Mouse (Mus musculus) embryonic facial prominence, embryonic 14.5 days (tissue): Measurements from ENCODE around the gene Cenpp. TPM values are rescaled to one million over a fixed set of nuclear protein-coding genes. Genes with fewer than 3 reads are reported as not detected.

ENCODE experiments used
- ATAC-seq: fragments of 200-750 bp; cut with Nextera tagmentation; 2 replicates; pipeline ENCODE4 v1.8.0; 2017; ENCODE audit warnings: low read depth, moderate number of reproducible peaks, moderate TSS enrichment
- DNase-seq: peaks from one replicate; pipeline ENCODE4 v3.0.0-alpha.2; 2015; ENCODE audit warnings: low spot score
- H3K27ac ChIP-seq: fragments of 300-500 bp; sonication (generic); replicated peaks from 2 replicates; pipeline ENCODE4 v1.5.1; 2014; ENCODE audit warnings: low read depth, mild to moderate bottlenecking, low read length, moderate library complexity
- H3K27me3 ChIP-seq: fragments of 300-500 bp; sonication (generic); replicated peaks from 2 replicates; pipeline ENCODE4 v1.6.1; 2014; ENCODE audit warnings: low read length; ENCODE audit not compliant: control insufficient read depth, insufficient read depth
- H3K36me3 ChIP-seq: fragments of 300-500 bp; sonication (generic); 2 replicates; pipeline ENCODE4 v1.6.1; 2014; ENCODE audit warnings: low read length, mixed read lengths; ENCODE audit not compliant: control insufficient read depth, insufficient read depth
- H3K4me1 ChIP-seq: fragments of 300-500 bp; sonication (generic); 2 replicates; pipeline ENCODE4 v1.6.1; 2014; ENCODE audit warnings: antibody characterized with exemption, low read length; ENCODE audit not compliant: control insufficient read depth, insufficient read depth
- H3K4me2 ChIP-seq: fragments of 300-500 bp; sonication (generic); 2 replicates; pipeline ENCODE4 v1.6.1; 2014; ENCODE audit warnings: low read depth, mild to moderate bottlenecking, low read length, moderate library complexity, mixed read lengths
- H3K4me3 ChIP-seq: fragments of 300-500 bp; sonication (generic); 2 replicates; pipeline ENCODE4 v1.5.1; 2014; ENCODE audit warnings: low read depth, mild to moderate bottlenecking, low read length
- H3K9ac ChIP-seq: fragments of 300-500 bp; sonication (generic); 2 replicates; pipeline ENCODE4 v1.6.1; 2014; ENCODE audit warnings: low read depth, mild to moderate bottlenecking, low read length, moderate library complexity, mixed read lengths
- H3K9me3 ChIP-seq: fragments of 300-500 bp; sonication (generic); 2 replicates; pipeline ENCODE4 v1.6.1; 2016; ENCODE audit warnings: low read length; ENCODE audit not compliant: control insufficient read depth
- WGBS: fragments of 180-500 bp; shearing (Covaris S2); extraction: QIAGEN DNeasy Blood & Tissue Kit; methylation state at CpG from one replicate; pipeline ENCODE4 v1.1.7; 2014; 5-methylcytosine and 5-hydroxymethylcytosine counted together
- polyA plus RNA-seq: library from polyadenylated mRNA; unstranded; fragments of >200 nt; fragmentation: Nextera tagmentation; extraction: Ambion mirVana; gene quantifications from 2 replicates; pipeline ENCODE4 v1.2.1, GENCODE M21; 2014

Gene Cenpp
- polyA plus RNA-seq, 1 experiment from 2014 or later = 24.0 TPM

DNA sequence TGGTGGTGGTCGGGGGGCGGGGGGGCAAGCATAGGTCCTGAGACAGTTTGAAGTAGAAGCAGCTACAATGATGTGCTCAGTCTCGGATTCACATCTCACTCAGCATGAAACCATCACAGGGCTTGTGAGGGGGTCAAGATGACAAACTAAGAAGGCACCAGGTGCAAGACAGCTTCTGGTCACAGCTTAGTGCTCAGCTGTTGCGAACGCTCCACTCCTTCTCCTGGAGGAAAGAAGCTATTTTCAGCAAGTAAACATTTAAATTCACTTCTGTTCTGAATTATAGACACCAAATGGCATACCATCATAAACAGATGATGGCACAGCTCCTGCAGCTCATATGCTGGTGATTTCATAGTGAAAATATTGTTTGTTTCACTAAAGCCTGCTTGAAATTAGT lies 167.2 kb downstream of the Cenpp start:
- Histone ChIP-seq H3K4me1 (peaks cover 24% of the 10 kb centered on the region), H3K9ac (no peak overlapping the region), H3K9me3 (no peaks in the 10 kb centered on the region), H3K4me2 (no peak overlapping the region), H3K36me3 (no peaks in the 10 kb centered on the region), H3K27me3 (no peaks in the 10 kb centered on the region), H3K27ac (peak overlapping the region; percentile 84), H3K4me3 (no peak overlapping the region)
- peak; percentile 55; the same call in 1 of the 2 replicates for ATAC-seq
- 57% methylated on average over 5 of the region's 5 CpGs for WGBS
- peak; percentile 81 for DNase-seq

DNA sequence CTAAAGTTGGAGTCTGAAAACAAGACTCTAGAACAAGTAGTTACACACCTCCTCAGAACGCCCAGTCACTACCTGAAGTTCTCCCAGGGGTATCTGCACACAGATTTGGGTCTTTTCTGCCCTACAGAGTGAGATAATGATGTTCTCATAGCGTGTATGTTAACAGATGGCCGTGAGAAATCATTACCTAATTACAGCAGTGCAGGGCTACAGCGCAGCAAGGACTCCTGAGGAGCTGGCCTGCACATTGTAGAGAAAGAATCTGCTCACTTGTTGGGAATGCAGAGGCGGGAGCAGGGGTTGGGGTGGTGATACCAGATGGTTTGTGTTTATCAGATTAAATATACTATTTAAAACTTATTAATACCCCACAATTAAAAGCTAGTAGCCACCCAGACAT lies 172.0 kb downstream of the Cenpp start:
- H3K4me3 ChIP-seq = no peak overlapping the region
- peaks cover 33% of the 10 kb centered on the region for H3K4me1 ChIP-seq
- peak overlapping the region; percentile 49; the same call in 1 of the 2 replicates for H3K9ac ChIP-seq
- H3K4me2 ChIP-seq = peak overlapping the region; percentile 12; the same call in 1 of the 2 replicates
- ATAC-seq = peak; percentile 60; the same call in 1 of the 2 replicates
- H3K36me3 ChIP-seq = no peaks in the 10 kb centered on the region
- peak overlapping the region; percentile 95 for H3K27ac ChIP-seq
- WGBS = 40% methylated on average over 5 of the region's 5 CpGs
- no peaks in the 10 kb centered on the region for H3K9me3 ChIP-seq
- peak; percentile 67 for DNase-seq
- no peaks in the 10 kb centered on the region for H3K27me3 ChIP-seq

DNA sequence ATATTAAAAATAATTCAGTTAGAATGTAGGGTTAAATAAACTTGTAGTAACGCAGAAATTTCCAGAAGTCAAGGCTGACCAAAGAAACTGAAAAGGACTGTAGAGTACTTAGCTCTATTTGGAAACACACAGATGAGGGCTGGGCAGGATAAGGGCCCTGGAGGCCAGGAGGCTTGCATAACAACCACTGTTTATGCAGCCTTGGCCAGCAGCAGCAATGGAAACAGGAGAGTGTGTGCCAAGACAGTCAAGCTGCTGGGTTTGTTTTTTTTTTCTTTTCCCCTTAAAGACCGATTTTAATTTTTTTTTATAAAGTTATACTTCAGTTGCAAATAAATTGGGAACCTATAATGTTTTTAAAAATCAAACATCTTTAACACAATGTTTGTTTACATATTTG lies 172.5 kb downstream of the Cenpp start:
- Histone ChIP-seq H3K9ac (no peak overlapping the region), H3K4me3 (no peak overlapping the region), H3K27me3 (no peaks in the 10 kb centered on the region), H3K9me3 (no peaks in the 10 kb centered on the region), H3K4me1 (peaks cover 29% of the 10 kb centered on the region), H3K4me2 (no peak overlapping the region), H3K27ac (peak overlapping the region; percentile 95), H3K36me3 (no peaks in the 10 kb centered on the region)
- WGBS = 42% methylated on average over 2 of the region's 2 CpGs
- peak; percentile 96 for ATAC-seq
- DNase-seq = peak; percentile 95

DNA sequence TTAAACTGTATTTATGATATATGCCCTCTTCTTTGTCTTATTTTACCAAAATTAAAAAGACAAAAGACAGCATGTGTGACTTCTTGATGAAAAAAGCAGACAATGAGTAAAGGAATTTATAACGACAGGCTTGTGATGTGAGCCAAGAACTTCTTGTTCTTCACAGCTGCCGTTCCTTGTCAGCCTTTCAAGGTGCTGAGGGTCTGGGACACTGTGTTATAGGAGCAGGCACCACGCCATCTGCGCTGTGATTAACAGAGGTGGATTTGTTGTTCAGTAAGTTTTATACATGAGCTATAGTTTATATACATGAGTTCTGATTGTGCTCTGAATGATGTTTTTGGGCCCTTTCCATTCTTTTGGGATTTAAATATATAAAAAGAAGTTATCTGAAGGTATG lies 173.2 kb downstream of the Cenpp start:
- no peak overlapping the region for H3K4me3 ChIP-seq
- H3K36me3 ChIP-seq = no peaks in the 10 kb centered on the region
- peaks cover 26% of the 10 kb centered on the region for H3K4me1 ChIP-seq
- no peaks in the 10 kb centered on the region for H3K27me3 ChIP-seq
- H3K9ac ChIP-seq = no peak overlapping the region
- ATAC-seq (no peak), DNase-seq (peak; percentile 56)
- H3K4me2 ChIP-seq = no peak overlapping the region
- no peaks in the 10 kb centered on the region for H3K9me3 ChIP-seq
- peak overlapping the region; percentile 95 for H3K27ac ChIP-seq
- 73% methylated on average over 4 of the region's 4 CpGs for WGBS

DNA sequence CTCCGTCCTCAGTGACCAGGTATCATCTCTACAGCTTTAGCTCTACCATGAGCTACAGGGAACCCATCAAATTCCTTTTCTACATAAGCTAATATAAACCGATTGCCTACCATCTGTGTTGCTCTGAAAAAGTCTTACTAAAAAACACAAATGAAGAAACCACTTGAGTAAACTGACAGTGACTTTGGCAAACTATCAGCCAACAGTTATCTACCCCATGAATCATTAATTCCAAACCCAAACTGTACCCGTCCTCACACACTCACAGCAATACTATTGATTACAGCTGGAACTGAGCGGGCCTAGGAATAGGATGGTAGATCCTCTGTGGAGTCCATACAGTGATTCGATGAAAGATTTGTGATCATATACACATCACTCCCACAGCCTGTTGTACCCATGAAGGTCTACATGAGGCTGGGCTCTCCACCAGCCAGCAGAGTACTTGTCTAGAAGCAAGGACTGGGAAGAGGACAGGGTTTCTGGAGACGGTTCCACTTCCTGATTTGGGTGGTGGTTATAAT lies 173.7 kb downstream of the Cenpp start:
- Histone ChIP-seq H3K4me3 (no peak overlapping the region), H3K36me3 (no peaks in the 10 kb centered on the region), H3K27ac (peak overlapping the region; percentile 95), H3K4me1 (peaks cover 26% of the 10 kb centered on the region), H3K9ac (no peak overlapping the region), H3K4me2 (no peak overlapping the region), H3K9me3 (no peaks in the 10 kb centered on the region), H3K27me3 (no peaks in the 10 kb centered on the region)
- DNase-seq = no peak
- WGBS = 88% methylated on average over 6 of the region's 6 CpGs
- ATAC-seq = no peak

DNA sequence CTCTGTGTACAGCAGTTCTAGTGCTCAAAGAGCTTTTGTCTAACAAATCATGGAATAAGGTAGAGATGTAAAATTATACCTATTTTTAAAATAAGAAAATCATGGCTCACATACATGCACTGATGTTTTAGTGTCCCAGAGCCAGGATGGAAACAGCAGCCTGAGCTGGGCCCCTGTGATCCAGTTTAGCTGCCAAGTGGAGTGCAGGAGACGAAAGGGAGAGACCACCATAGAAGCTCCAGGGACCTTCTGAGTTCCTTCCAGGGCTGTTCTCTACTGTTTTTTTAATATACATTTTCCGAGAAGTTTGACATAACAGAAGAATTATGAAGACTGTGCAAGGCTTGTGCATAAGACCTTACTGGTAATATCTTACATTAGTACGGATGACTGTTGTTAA lies 174.7 kb downstream of the Cenpp start:
- no peak overlapping the region for H3K9ac ChIP-seq
- H3K4me2 ChIP-seq = no peak overlapping the region
- no peaks in the 10 kb centered on the region for H3K36me3 ChIP-seq
- DNase-seq (peak; percentile 70), ATAC-seq (peak; percentile 54; the same call in 1 of the 2 replicates)
- WGBS = 57% methylated on average over 3 of the region's 3 CpGs
- peak overlapping the region; percentile 95 for H3K27ac ChIP-seq
- H3K4me1 ChIP-seq = peaks cover 26% of the 10 kb centered on the region
- no peak overlapping the region for H3K4me3 ChIP-seq
- H3K27me3 ChIP-seq = no peaks in the 10 kb centered on the region
- no peaks in the 10 kb centered on the region for H3K9me3 ChIP-seq

DNA sequence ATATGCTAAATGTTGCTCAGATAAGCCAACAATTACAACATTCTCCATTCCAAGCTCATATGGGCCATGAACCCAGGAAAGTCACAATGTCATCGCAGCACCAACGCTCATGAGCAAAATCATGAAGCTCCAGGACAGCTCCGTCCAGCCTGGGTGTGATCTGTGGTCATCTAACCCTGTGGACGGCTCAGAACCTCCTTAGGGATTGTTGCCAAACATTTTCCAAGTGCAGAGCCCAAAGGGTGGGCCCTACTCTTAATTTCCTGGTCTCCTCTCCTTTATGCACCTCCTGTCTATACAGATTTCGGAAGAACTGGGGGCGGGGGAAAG lies 179.9 kb downstream of the Cenpp start:
- no peaks in the 10 kb centered on the region for H3K36me3 ChIP-seq
- no peak for ATAC-seq

DNA sequence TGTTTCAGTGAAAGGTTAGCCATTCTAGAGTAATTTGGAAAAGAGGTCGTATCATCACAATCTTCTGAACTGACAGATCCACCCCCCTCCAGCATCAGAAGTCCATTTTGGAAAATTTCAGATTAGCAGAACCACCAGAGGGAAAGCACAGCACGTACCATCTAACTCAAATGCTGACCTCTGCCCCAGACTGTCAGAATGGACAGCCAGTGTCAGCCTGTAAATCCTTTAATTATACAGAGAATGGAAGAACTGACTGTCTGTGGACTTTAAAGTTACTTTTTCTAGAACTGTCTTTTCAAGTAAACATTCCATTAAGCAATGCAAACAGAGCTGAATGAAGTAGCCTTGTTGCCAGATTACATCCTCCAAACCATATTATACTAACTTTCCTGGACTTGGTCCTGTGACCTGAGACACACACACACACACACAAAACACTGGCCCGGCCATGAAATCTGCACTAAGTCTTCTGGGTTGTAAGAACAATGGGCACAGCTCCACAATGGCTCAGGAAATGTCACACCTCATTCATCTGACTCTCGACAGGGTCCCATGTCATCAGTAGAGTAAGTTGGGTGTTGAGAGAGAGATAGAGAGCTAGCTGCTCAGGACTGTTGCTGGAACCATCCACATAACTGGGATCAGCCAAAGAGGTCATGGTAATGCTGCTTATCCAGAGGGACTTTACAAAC lies 180.5 kb downstream of the Cenpp start:
- Histone ChIP-seq H3K4me2 (no peak overlapping the region), H3K27me3 (no peaks in the 10 kb centered on the region), H3K36me3 (no peaks in the 10 kb centered on the region), H3K4me1 (peaks cover 11% of the 10 kb centered on the region), H3K9ac (no peak overlapping the region), H3K4me3 (no peak overlapping the region), H3K27ac (no peak overlapping the region), H3K9me3 (no peaks in the 10 kb centered on the region)
- no peak for ATAC-seq
- WGBS = 64% methylated on average over 4 of the region's 4 CpGs
- no peak for DNase-seq

More for the DNA sequence above, 179.9 kb downstream of the Cenpp start:
- Histone ChIP-seq H3K4me3 (no peak overlapping the region), H3K4me2 (no peak overlapping the region), H3K4me1 (peaks cover 9% of the 10 kb centered on the region), H3K9ac (no peak overlapping the region), H3K27me3 (no peaks in the 10 kb centered on the region), H3K27ac (no peak overlapping the region), H3K9me3 (no peaks in the 10 kb centered on the region)
- 90% methylated on average over 6 of the region's 6 CpGs for WGBS
- no peak for DNase-seq

DNA sequence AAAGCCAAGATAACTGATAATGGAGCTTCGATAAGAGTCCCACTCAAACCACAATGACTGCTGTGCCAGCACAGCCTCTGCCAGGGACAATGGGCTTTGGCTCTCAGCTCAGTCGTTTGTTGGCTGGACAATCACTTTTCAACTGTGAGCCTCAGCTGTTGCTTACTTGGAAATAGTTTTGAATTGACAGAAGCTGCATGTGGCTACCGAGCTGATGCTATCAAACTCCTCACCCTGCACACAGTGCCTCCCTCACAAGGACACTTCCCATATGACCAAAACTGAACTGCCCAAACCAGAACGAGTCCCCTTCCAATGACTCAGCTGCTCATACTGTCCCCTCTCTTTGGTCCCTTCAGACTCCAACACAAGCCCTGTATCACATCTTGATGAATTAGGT lies 181.8 kb downstream of the Cenpp start:
- H3K27me3 ChIP-seq = no peaks in the 10 kb centered on the region
- no peaks in the 10 kb centered on the region for H3K9me3 ChIP-seq
- H3K4me1 ChIP-seq = peaks cover 23% of the 10 kb centered on the region
- DNase-seq (no peak), ATAC-seq (no peak)
- 0 out of 2 replicates have a peak, but pooled peaks cover under 1% of the 10 kb centered on the region for H3K36me3 ChIP-seq
- no peak overlapping the region for H3K27ac ChIP-seq
- 70% methylated on average over 4 of the region's 4 CpGs for WGBS
- no peak overlapping the region for H3K4me3 ChIP-seq
- H3K9ac ChIP-seq = no peak overlapping the region
- H3K4me2 ChIP-seq = no peak overlapping the region
